Mouse (Mus musculus) stomach, postnatal 0 days (tissue): ENCODE results near the gene Lpar4.

Experiments used
- CTCF ChIP-seq: IDR thresholded peaks from 2 replicates; pipeline ENCODE4 v1.5.1; 2016; ENCODE audit warnings: antibody characterized with exemption, low read depth, mild to moderate bottlenecking, moderate library complexity
- EP300 ChIP-seq: optimal IDR thresholded peaks from 2 replicates; pipeline ENCODE3; 2016; ENCODE audit warnings: antibody characterized with exemption

DNA sequence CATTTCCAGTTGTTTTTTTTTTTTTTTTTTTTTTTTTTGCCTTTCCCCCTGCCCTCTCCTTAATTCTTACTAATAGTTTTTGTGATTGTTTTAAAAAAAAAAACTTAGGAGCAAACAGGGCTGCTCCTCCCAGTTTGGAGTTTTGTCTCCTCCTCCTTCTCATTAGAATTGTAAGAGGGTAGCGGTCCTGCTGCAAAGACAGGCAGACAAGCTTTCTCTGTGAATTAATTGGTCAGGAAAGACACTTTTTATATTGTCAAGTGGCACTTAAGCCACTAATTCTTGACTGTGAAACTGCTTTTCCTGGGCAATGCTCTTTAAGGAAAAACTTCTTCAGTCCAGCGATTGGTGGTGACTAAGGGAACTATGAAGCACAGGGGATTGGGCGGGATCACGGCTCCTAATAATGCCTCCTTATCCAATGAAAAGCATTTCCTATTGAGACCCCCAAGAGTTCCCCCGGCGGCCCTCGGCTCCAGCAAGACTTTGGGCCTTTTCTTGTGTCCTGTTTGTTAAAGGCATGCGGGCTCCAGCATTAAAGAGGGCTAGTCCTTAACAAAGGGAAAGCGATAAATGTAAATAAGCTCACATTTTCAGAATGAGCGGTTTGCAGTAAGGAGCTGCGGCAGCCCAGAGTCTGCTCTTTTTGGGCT, at the start of gene Lpar4:
- no peak for TF ChIP-seq EP300
- no peak for TF ChIP-seq CTCF
